Mouse (Mus musculus) gastrocnemius, postnatal 14 days (tissue): Measurements from ENCODE around the gene Rpap3. TPM values are rescaled to one million over a fixed set of nuclear protein-coding genes. Genes with fewer than 3 reads are reported as not detected.

Experiments used
- DNase-seq: peaks from one replicate; pipeline ENCODE4 v3.0.0; 2021; ENCODE audit warnings: mixed read lengths
- intact Hi-C: fragments of 180-260 bp; cut with DNase I; formaldehyde crosslinking; loops from one replicate; pipeline ENCODE4 v1.15.1; 2025; ENCODE audit warnings: low total_unique reads
- total RNA-seq, 2 experiments: library from RNA; stranded (reverse); gene quantifications; 2 replicates each; pipeline ENCODE4 v1.2.3; 2021

Gene Rpap3
- total RNA-seq, 2 experiments from 2014 or later, result 9.4 to 10.4 TPM

GRCm38 (mm10) chr15:97664981-97665668 is 40.5 kb downstream of the Rpap3 start:
- intact Hi-C loops, result loop anchor here (5.0 kb wide), 1 partner anchor 468 kb away; no protein-coding TSS in a partner anchor
- no peak for DNase-seq

DNA sequence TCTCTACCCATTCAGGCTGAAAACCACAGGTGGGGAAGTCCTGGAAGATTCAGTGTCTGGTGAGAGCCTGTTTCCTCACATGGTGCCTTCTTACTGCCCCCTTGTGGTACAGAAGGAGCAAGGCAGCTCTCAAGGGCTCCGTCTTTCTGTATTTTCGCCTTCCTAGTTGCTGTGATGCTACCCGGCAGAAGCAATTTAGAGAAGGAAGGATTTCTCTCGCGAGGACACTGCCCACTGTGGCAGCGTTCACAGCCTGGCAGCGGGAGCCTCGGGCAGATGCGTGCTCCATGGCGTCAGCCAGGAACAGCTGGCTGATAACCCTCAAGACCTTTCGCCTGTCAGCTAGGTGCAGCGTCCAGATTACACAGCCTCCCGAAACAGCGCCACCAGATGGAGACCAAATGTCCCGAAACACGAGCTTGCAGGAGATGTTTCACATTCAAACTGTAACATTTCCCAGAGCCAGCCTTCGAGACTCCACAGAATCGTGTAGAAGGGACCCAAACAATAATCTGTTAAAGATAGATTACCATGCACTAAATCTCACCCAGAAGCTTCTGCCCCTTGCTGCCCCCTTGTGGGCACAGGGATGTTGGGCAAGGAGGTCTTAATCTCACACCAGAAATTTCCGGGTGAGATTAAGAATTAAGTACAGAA is 41.7 kb downstream of the Rpap3 start:
- peak; percentile 70 for DNase-seq
- intact Hi-C loops, result loop anchor here (5.0 kb wide), 1 partner anchor 467 kb away; no protein-coding TSS in a partner anchor

DNA sequence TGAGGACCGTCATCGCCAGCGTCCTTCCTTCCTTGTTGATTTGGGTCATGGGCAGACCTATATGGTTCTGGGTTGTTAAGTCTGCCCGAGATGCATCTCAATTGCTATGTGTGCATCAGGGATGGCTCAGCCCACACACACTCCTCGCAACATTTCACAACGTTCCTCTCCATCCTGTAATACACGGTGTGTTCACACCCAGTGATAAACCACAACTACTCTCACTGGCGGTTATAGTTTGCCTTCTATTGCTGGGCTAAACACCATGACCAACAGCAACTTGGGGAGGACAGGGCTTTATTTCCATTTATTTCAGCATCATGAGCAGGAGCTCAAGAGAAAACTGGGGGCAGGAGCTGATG is 46.9 kb downstream of the Rpap3 start:
- no peak for DNase-seq
- intact Hi-C loops, result no loop called here

DNA sequence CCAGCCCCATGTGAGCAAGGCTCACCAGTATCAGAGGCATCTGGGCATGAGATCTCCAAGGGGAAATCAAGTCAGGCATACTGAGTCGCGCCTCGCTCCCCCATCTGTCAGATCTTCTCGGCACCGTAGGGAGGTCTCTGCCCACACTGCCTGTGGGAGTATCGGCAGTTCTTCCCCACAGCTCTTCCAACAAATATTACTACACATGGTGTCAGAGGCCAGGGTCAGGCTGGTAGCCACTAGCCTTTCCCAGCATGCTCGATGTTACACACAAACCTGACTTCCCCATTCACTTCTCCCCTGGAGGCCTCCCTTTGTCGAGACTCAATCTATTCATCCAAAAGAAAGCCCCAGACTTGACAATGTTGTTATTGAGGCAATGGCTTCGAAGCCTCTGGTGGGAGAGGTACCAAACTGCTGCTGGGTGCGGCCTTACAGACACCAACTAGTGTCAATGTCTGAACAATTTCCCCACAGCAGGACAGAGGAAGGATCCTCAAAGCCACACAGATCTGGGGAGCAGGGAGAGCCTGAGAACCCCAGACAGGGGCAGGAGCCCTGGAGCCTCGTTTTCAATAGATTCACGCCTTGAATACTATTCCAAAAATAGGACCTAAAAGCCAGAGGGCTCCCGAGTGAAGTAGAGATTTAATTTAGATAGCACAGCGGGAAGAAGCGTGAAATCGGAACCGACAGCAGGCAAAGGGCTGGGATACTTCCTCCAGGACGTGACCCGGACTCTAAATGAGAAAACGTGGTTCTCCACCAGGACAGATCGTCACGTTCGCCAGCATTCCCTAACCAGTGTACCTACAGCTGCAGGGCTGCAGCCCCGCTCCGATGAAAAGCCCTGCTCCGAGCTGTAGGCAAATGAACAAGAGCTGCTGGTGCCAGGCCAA is 47.5 kb downstream of the Rpap3 start:
- intact Hi-C loops, result no loop called here
- DNase-seq, result no peak

- no peak for DNase-seq
- intact Hi-C loops, result no loop called here
These were observed 48.2 kb downstream of the Rpap3 start for GRCm38 (mm10) chr15:97657420-97657819.

- intact Hi-C loops, result no loop called here
- DNase-seq, result peak; percentile 56
These were observed 55.9 kb downstream of the Rpap3 start for GRCm38 (mm10) chr15:97649726-97650125.

DNA sequence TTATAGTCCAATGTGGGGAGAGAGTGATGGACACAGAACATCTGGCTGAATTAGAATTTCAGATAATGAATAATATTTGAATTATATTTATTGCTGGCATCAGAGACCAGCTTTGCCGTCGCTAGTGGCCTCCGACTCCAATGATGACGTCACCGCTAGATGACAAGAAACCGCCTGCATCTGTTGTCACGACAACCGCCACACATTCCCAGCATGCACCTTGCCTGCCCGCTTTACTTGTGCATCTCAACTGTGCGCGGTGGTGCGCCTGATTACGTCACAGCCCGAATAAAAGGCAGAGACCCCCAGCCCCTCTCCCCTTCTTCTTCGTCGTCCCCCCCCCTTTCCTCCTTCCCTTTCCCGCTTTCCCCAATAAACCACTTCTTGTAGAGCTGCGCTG is 57.4 kb downstream of the Rpap3 start:
- intact Hi-C loops, result no loop called here
- DNase-seq, result no peak

GRCm38 (mm10) chr15:97646426-97646825 is 59.2 kb downstream of the Rpap3 start:
- intact Hi-C loops, result no loop called here
- no peak for DNase-seq

DNA sequence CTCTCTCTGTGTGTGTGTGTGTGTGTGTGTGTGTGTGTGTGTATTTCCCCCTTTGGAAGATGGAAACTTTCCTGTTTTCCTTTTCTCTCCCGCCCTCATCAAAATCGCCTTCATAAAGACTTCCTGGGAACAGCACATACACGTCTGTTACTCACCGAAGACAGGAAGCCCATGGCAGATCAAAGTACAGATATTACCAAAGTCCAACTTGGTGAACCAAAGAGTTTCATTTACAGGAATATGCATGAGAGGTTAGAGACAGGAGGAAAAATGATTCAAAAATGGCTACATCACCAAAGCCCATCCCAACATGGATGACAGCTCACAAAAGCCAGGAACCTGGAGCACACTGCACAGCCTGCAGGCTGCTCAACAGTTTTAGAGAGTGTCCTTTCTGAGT is 61.6 kb downstream of the Rpap3 start:
- no peak for DNase-seq
- intact Hi-C loops, result no loop called here

Other genes with a start within 250 kb of the Rpap3 start
- under 1 TPM; 0.49 to 0.60 TPM for gene Endou, start 25.5 kb upstream of the Rpap3 start, total RNA-seq
- 1 to 10 TPM; 6.2 to 9.7 TPM for gene Rapgef3, start 62.1 kb upstream of the Rpap3 start, total RNA-seq
- gene Slc48a1, start 72.7 kb upstream of the Rpap3 start, total RNA-seq, result 10 to 100 TPM; 39.9 to 40.3 TPM
- gene Hdac7, start 138.7 kb upstream of the Rpap3 start, total RNA-seq, result 10 to 100 TPM; 18.2 to 23.3 TPM
- gene Vdr, start 204.8 kb upstream of the Rpap3 start, total RNA-seq, result under 1 TPM; 0.12 to 0.49 TPM